Mouse (Mus musculus) heart, embryonic 11.5 days (tissue): ENCODE measurements around the gene Angptl6. TPM values are rescaled to one million over a fixed set of nuclear protein-coding genes. Genes with fewer than 3 reads are reported as not detected.
"Not testable (repeated sequence)": the region's sequence is repeated elsewhere in the genome, so short reads cannot be mapped to it uniquely, and the experiment has no call there.

Source experiments
- ATAC-seq: fragments of 200-750 bp; cut with Nextera tagmentation; replicated peaks from 2 replicates; pipeline ENCODE4 v1.8.0; 2017; ENCODE audit warnings: moderate library complexity; ENCODE audit not compliant: insufficient number of reproducible peaks, low FRiP score, low TSS enrichment
- H3K27ac ChIP-seq: fragments of 300-500 bp; sonication (generic); 2 replicates; pipeline ENCODE4 v1.5.1; 2014; ENCODE audit warnings: mild to moderate bottlenecking, low read depth, low read length
- H3K27me3 ChIP-seq: fragments of 300-500 bp; sonication (generic); 2 replicates; pipeline ENCODE4 v1.6.1; 2014; ENCODE audit warnings: mild to moderate bottlenecking, low read length, mixed read lengths; ENCODE audit not compliant: control insufficient read depth, insufficient read depth
- H3K36me3 ChIP-seq: fragments of 300-500 bp; sonication (generic); 2 replicates; pipeline ENCODE4 v1.6.1; 2014; ENCODE audit warnings: mild to moderate bottlenecking, low read length, moderate library complexity, mixed read lengths; ENCODE audit not compliant: control insufficient read depth, insufficient read depth
- H3K4me1 ChIP-seq: fragments of 300-500 bp; sonication (generic); 2 replicates; pipeline ENCODE4 v1.6.1; 2014; ENCODE audit warnings: low read length; ENCODE audit not compliant: control insufficient read depth, insufficient read depth
- H3K4me2 ChIP-seq: fragments of 300-500 bp; sonication (generic); 2 replicates; pipeline ENCODE4 v1.6.1; 2014; ENCODE audit warnings: mild to moderate bottlenecking, moderate library complexity
- H3K4me3 ChIP-seq: fragments of 300-500 bp; sonication (generic); 2 replicates; pipeline ENCODE4 v1.5.1; 2014; ENCODE audit warnings: low read depth, low read length
- H3K9ac ChIP-seq: fragments of 300-500 bp; sonication (generic); 2 replicates; pipeline ENCODE4 v1.6.1; 2014; ENCODE audit warnings: mild to moderate bottlenecking, low read depth, low read length, moderate library complexity
- H3K9me3 ChIP-seq: fragments of 300-500 bp; sonication (generic); replicated peaks from 2 replicates; pipeline ENCODE4 v1.6.1; 2016; ENCODE audit warnings: low read length; ENCODE audit not compliant: control insufficient read depth
- WGBS: fragments of 180-500 bp; shearing (Covaris S2); extraction: QIAGEN DNeasy Blood & Tissue Kit; methylation state at CpG from one replicate; pipeline ENCODE4 v1.1.7; 2014; ENCODE audit not compliant: insufficient replicate concordance; 5-methylcytosine and 5-hydroxymethylcytosine counted together
- microRNA-seq: library from miRNA; unstranded; fragments of <30 nt; microRNA quantifications from one replicate; pipeline ENCODE4, GENCODE M21; 2016; ENCODE audit warnings: borderline number of aligned reads
- polyA plus RNA-seq: library from polyadenylated mRNA; unstranded; fragments of >200 nt; fragmentation: Nextera tagmentation; extraction: Ambion mirVana; gene quantifications from 2 replicates; pipeline ENCODE4 v1.2.1, GENCODE M21; 2014

Gene Angptl6
- polyA plus RNA-seq, 1 experiment from 2014 or later, result 2.9 TPM

DNA sequence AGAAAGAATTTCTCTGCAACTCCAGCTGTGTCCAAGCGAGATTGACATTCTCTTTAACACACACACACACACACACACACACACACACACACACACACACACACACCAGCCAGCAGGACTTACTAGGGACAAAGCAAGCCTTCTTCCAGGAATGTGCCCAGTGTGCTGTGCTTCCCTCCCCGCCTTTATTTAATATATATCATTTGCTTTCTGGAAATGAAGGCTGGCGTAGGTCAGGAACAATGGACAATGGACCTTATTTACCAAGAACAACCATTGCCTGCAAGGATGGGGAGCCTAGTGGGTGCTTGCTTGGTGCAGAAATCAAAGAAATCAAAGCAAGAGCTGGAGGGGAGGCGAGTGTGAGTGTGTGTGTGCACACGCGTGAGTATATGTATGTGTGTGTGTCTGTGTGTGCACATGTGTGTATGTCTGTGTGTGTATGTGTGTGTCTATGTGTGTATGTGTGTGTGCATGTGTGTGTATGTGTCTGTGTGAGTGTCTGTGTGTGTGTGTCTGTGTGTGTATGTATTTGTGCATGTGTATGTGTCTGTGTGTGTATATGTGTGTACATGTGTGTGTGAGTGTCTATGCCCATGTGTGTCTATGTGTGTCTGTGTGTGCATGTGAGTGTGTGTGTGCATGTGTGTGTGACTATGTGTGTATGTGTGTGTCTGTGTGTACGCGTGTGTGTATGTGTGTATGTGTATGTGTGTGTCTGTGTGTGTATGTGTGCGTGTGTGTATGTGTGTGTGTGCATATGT, 42.2 kb downstream of the Angptl6 start:
- no peak for ATAC-seq
- 79% methylated on average over 9 of the region's 9 CpGs for WGBS
- no peaks in the 10 kb centered on the region for H3K4me1 ChIP-seq
- no peaks in the 10 kb centered on the region for H3K36me3 ChIP-seq
- H3K27me3 ChIP-seq, result 0 out of 2 replicates have a peak, but pooled peaks cover 2% of the 10 kb centered on the region
- H3K27ac ChIP-seq, result no peak overlapping the region
- no peaks in the 10 kb centered on the region for H3K9me3 ChIP-seq
- H3K4me2 ChIP-seq, result no peak overlapping the region
- H3K4me3 ChIP-seq, result no peak overlapping the region
- H3K9ac ChIP-seq, result no peak overlapping the region

DNA sequence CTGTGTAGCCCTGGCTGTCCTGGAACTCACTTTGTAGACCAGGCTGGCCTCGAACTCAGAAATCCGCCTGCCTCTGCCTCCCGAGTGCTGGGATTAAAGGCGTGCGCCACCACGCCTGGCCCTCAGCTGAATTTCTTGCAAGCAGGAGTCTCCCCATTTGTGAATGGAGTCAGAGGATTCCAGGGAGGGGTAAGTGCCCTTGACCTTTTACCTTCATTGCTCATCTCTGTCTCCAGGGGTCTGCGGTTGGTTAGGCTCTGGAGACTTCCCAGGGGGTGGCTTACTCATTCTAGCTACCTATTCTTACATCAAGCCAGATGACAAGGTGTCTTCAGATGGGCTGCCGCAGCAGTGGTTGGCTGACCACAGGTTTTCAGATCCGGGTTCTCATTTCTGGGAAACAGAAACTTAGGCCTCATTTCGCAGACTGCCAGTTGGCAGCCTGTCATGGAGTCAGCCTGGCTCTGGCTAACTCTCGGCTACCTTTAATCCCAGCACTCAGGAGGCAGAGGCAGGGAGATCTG, 44.0 kb downstream of the Angptl6 start:
- not testable (repeated sequence) for H3K9ac ChIP-seq, H3K36me3 ChIP-seq, H3K27me3 ChIP-seq, H3K27ac ChIP-seq, H3K4me3 ChIP-seq, ATAC-seq, H3K4me1 ChIP-seq, H3K4me2 ChIP-seq, H3K9me3 ChIP-seq
- 79% methylated on average over 11 of the region's 11 CpGs for whole genome bisulfite sequencing

GRCm38 (mm10) chr9:20834881-20835280, 44.6 kb downstream of the Angptl6 start:
- ATAC-seq, result no peak
- H3K4me3 ChIP-seq, result no peak overlapping the region
- no peak overlapping the region for H3K9ac ChIP-seq
- no peaks in the 10 kb centered on the region for H3K9me3 ChIP-seq
- H3K27ac ChIP-seq, result no peak overlapping the region
- no peaks in the 10 kb centered on the region for H3K4me1 ChIP-seq
- H3K4me2 ChIP-seq, result no peak overlapping the region
- H3K27me3 ChIP-seq, result peaks cover 5% of the 10 kb centered on the region; the same call in 1 of the 2 replicates
- 68% methylated on average over 1 of the region's 1 CpGs for WGBS
- no peaks in the 10 kb centered on the region for H3K36me3 ChIP-seq

- H3K9me3 ChIP-seq, result no peaks in the 10 kb centered on the region
- H3K36me3 ChIP-seq, result no peaks in the 10 kb centered on the region
- peak overlapping the region; percentile 28; the same call in 1 of the 2 replicates for H3K9ac ChIP-seq
- H3K27me3 ChIP-seq, result peaks cover 10% of the 10 kb centered on the region; the same call in 1 of the 2 replicates
- 14% methylated on average over 19 of the region's 19 CpGs for WGBS
- peak; percentile 77 for ATAC-seq
- H3K27ac ChIP-seq, result no peak overlapping the region
- H3K4me2 ChIP-seq, result no peak overlapping the region
- no peaks in the 10 kb centered on the region for H3K4me1 ChIP-seq
- no peak overlapping the region for H3K4me3 ChIP-seq
Measured at GRCm38 (mm10) chr9:20830901-20831643, 48.5 kb downstream of the Angptl6 start.

- Histone ChIP-seq H3K27me3 (peaks cover 7% of the 10 kb centered on the region; the same call in 1 of the 2 replicates), H3K36me3 (no peaks in the 10 kb centered on the region), H3K27ac (no peak overlapping the region), H3K9ac (no peak overlapping the region), H3K9me3 (no peaks in the 10 kb centered on the region), H3K4me1 (no peaks in the 10 kb centered on the region), H3K4me2 (no peak overlapping the region), H3K4me3 (no peak overlapping the region)
- no peak for ATAC-seq
- 90% methylated on average over 1 of the region's 1 CpGs for WGBS
Measured at GRCm38 (mm10) chr9:20828127-20828526, 51.4 kb downstream of the Angptl6 start.

DNA sequence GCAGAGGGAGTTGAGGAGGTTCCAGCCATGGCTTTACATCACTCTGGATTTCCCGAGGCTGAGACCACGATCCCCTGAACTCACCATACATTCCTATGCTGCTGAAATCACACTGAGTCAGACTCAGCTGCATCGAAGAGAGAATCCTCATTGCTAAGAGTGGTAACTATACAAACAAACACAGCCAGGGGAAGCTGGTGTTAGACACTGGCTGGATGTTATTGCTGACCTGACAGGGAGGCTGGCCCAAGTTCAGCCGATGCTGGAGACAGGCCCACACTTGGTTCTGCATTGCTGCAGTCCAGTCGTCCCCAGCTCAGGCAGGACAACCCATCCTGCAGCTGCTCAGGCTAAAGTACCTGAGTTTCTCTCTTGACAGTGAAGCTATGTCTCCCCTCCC, 53.7 kb downstream of the Angptl6 start:
- Histone ChIP-seq H3K9me3 (no peaks in the 10 kb centered on the region), H3K4me2 (no peak overlapping the region), H3K36me3 (no peaks in the 10 kb centered on the region), H3K4me1 (no peaks in the 10 kb centered on the region), H3K27ac (no peak overlapping the region), H3K27me3 (peaks cover 7% of the 10 kb centered on the region; the same call in 1 of the 2 replicates), H3K4me3 (no peak overlapping the region), H3K9ac (no peak overlapping the region)
- WGBS, result 58% methylated on average over 5 of the region's 5 CpGs
- ATAC-seq, result no peak

Small RNAs within 50 kb of the gene (microRNA-seq; reads per million reads assigned to microRNA genes)
- gene Mir7081, result 0.88 reads per million, percentile 11 among the genes with 10 or more reads in this experiment

Other genes starting within 250 kb of the Angptl6 start
- gene Ubl5, start 236.8 kb downstream of the Angptl6 start, polyA plus RNA-seq, result 330 and 338 TPM in 2 replicates
- gene Fbxl12, start 235.0 kb downstream of the Angptl6 start, polyA plus RNA-seq, result 12.5 and 13.5 TPM in 2 replicates
- 53.1 and 54.6 TPM in 2 replicates for gene Pin1, start 227.6 kb downstream of the Angptl6 start, polyA plus RNA-seq
- 1.4 and 2.3 TPM in 2 replicates for gene Olfm2, start 133.4 kb downstream of the Angptl6 start, polyA plus RNA-seq
- gene Col5a3, start 64.7 kb downstream of the Angptl6 start, polyA plus RNA-seq, result 0.04 TPM in 1 of 2 replicates, not detected in the other
- gene Rdh8, start 61.2 kb downstream of the Angptl6 start, polyA plus RNA-seq, result not detected in 2 replicates
- gene A230050P20Rik, start 11.1 kb downstream of the Angptl6 start, polyA plus RNA-seq, result 2.1 TPM in 2 replicates
- 43.6 and 46.2 TPM in 2 replicates for gene Ppan, start 8.4 kb upstream of the Angptl6 start, polyA plus RNA-seq
- gene Eif3g, start 18.9 kb upstream of the Angptl6 start, polyA plus RNA-seq, result 276 and 286 TPM in 2 replicates
- gene Dnmt1, start 80.2 kb upstream of the Angptl6 start, polyA plus RNA-seq, result 50.5 and 59.3 TPM in 2 replicates
- 24.6 and 26.5 TPM in 2 replicates for gene S1pr2, start 97.1 kb upstream of the Angptl6 start, polyA plus RNA-seq
- 140 and 147 TPM in 2 replicates for gene Mrpl4, start 123.0 kb upstream of the Angptl6 start, polyA plus RNA-seq
- gene Icam1, start 136.3 kb upstream of the Angptl6 start, polyA plus RNA-seq, result 8.1 and 8.5 TPM in 2 replicates
- gene Icam4, start 149.6 kb upstream of the Angptl6 start, polyA plus RNA-seq, result 18.9 and 25.4 TPM in 2 replicates
- gene Icam5, start 152.3 kb upstream of the Angptl6 start, polyA plus RNA-seq, result not detected in 2 replicates
- 0.28 and 1.8 TPM in 2 replicates for gene Zglp1, start 187.4 kb upstream of the Angptl6 start, polyA plus RNA-seq
- gene Gm49373, start 193.4 kb upstream of the Angptl6 start, polyA plus RNA-seq, result 0.31 and 0.44 TPM in 2 replicates
- 52.9 and 58.2 TPM in 2 replicates for gene Fdx1l, start 193.9 kb upstream of the Angptl6 start, polyA plus RNA-seq
- gene Gm38431, start 212.3 kb upstream of the Angptl6 start, polyA plus RNA-seq, result 1.2 and 1.9 TPM in 2 replicates
- 53.6 and 57.8 TPM in 2 replicates for gene Raver1, start 212.3 kb upstream of the Angptl6 start, polyA plus RNA-seq